Mouse (Mus musculus): ENCODE data around the gene Sdhd. TPM values are rescaled to one million over a fixed set of nuclear protein-coding genes. Genes with fewer than 3 reads are reported as not detected.
"Not testable (repeated sequence)": the region's sequence is repeated elsewhere in the genome, so short reads cannot be mapped to it uniquely, and the experiment has no call there.

Sdhd gene
- 350 and 370 TPM in 2 replicates for polyA plus RNA-seq (2015; fragmentation: Nextera tagmentation; extraction: Ambion mirVana)

DNA sequence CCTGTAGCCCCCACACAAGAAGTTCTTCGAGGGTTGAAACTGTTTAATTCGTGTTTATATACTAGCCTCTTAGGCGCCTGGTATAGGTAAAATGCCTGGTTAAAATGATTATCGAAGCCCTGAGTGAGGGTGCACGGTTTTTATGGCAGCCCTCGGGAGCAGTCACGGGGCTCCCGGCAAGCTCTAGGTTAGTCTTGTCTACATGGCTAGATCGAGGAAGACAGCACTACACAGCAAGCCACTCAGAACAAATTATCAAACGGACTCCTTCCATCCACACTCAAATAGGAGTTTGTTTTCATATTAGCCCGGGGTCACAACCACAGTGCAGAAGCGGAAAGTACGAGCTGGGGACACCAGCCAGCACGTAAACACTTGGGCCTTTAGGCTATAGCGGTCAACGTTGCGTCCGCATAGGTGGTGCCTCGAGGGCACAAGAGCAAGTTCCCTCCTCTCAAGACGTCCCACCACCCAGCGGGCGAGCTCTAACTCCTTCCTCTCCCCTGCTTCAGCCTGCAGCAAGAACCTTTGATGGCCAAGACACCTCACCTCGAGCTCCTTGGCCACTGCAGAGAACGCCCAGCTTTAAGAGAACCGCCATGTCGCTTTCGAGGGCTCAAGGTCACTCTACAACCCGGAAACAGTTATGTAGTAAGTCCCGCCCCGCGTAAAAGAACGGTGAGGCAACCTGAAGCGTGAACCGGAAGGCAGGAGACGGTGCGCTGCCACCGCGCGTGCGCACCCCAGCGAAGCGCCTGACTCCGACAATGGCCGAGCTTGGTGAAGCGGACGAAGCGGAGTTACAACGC, at the start of gene Sdhd, which contains the start of gene Timm8b:
TSS of gene Sdhd (minus strand) at position 624 of the 809 bp plus-strand sequence.
TSS of gene Timm8b (plus strand) at position 722 of the 809 bp plus-strand sequence.
- Histone ChIP-seq H3K27ac (peak within 1 kb of the TSS; percentile 86), H3K4me3 (replicated peaks) (peak within 1 kb of the TSS; percentile 87), H3K4me2 (peak within 1 kb of the TSS; percentile 84), H3K27me3 (no peaks in the 10 kb centered on the region), H3K4me1 (replicated peaks) (peaks cover 45% of the 10 kb centered on the region), H3K9me3 (replicated peaks) (no peaks in the 10 kb centered on the region), H3K9ac (peak within 1 kb of the TSS; percentile 90), H3K36me3 (peaks cover 55% of the 10 kb centered on the region)
- WGBS (ENCODE audit: insufficient replicate concordance) = under 1% methylated on average over 48 of the region's 48 CpGs
- peak; percentile 93 for ATAC-seq (ENCODE audit: low read depth)
- DNase-seq = peak; percentile 91

DNA sequence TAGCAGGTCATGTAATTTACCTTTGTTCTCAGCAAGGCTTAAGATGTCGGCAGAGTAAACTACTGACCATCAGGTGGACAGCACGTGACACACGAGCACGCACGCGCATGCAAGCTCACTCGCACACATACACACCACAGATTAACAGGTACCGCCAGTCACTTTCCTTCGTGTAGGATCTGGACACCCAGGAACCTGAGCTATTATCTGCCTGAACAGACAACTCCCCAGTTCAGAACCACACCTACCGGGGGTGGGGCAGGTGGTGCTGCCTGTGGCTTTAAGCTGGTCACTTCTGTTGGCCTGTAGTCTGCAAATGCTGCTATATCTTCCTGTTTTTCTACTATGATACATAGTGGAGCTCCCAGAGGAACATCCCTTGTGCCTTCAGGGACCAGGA, 46.9 kb upstream of the Sdhd start:
- no peak overlapping the region for H3K9ac ChIP-seq
- no peaks in the 10 kb centered on the region for H3K9me3 ChIP-seq (replicated peaks)
- peaks cover 84% of the 10 kb centered on the region for H3K36me3 ChIP-seq
- H3K4me3 ChIP-seq (replicated peaks) = no peak overlapping the region
- peak; percentile 89 for ATAC-seq (ENCODE audit: low read depth)
- no peaks in the 10 kb centered on the region for H3K27me3 ChIP-seq
- WGBS (ENCODE audit: insufficient replicate concordance) = 58% methylated on average over 10 of the region's 10 CpGs
- H3K4me2 ChIP-seq = peak overlapping the region; percentile 21; the same call in 1 of the 2 replicates
- H3K27ac ChIP-seq = no peak overlapping the region
- peaks cover 14% of the 10 kb centered on the region for H3K4me1 ChIP-seq (replicated peaks)
- DNase-seq = no peak

- peaks cover 88% of the 10 kb centered on the region for H3K36me3 ChIP-seq
- 84% methylated on average over 10 of the region's 10 CpGs for WGBS (ENCODE audit: insufficient replicate concordance)
Measured at GRCm38 (mm10) chr9:50646826-50647370, 43.3 kb upstream of the Sdhd start.

DNA sequence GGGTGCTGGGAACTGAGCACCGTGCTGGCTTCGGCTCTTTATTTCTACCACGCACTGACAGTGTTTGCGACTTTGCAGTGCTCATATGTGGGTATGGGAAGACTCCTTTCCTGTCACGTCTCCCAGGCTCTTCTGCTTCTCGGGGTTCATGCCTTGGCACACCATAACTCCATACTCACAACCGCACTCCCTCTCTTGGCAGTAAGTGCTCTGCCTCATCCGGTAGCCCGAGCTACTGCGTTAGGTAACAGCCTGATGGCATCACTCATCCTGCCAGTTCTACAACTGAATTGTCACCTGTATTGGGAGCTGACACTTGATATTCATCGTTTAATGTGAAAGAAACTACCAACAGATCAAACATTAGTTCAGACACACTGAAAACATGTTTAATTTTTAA, 30.7 kb upstream of the Sdhd start:
- H3K4me3 ChIP-seq (replicated peaks) = no peak overlapping the region
- peaks cover 42% of the 10 kb centered on the region for H3K36me3 ChIP-seq
- H3K9me3 ChIP-seq (replicated peaks) = no peaks in the 10 kb centered on the region
- no peak overlapping the region for H3K27ac ChIP-seq
- ATAC-seq (ENCODE audit: low read depth) = no peak
- H3K4me1 ChIP-seq (replicated peaks) = peaks cover 7% of the 10 kb centered on the region
- no peaks in the 10 kb centered on the region for H3K27me3 ChIP-seq
- no peak for DNase-seq
- H3K9ac ChIP-seq = no peak overlapping the region
- no peak overlapping the region for H3K4me2 ChIP-seq
- WGBS (ENCODE audit: insufficient replicate concordance) = 88% methylated on average over 11 of the region's 11 CpGs

More at GRCm38 (mm10) chr9:50646826-50647370, 43.3 kb upstream of the Sdhd start:
- H3K27me3 ChIP-seq = no peaks in the 10 kb centered on the region
- no peak overlapping the region for H3K4me2 ChIP-seq
- no peak overlapping the region for H3K4me3 ChIP-seq (replicated peaks)
- H3K4me1 ChIP-seq (replicated peaks) = peaks cover 14% of the 10 kb centered on the region
- no peak for DNase-seq
- H3K9ac ChIP-seq = no peak overlapping the region
- ATAC-seq (ENCODE audit: low read depth) = no peak
- no peak overlapping the region for H3K27ac ChIP-seq
- no peaks in the 10 kb centered on the region for H3K9me3 ChIP-seq (replicated peaks)

GRCm38 (mm10) chr9:50633059-50633458, 29.4 kb upstream of the Sdhd start:
- no peak overlapping the region for H3K4me2 ChIP-seq
- no peak overlapping the region for H3K4me3 ChIP-seq (replicated peaks)
- 46% methylated on average over 2 of the region's 2 CpGs for WGBS (ENCODE audit: insufficient replicate concordance)
- no peak overlapping the region for H3K27ac ChIP-seq
- no peaks in the 10 kb centered on the region for H3K27me3 ChIP-seq
- H3K4me1 ChIP-seq (replicated peaks) = peaks cover 7% of the 10 kb centered on the region
- no peak overlapping the region for H3K9ac ChIP-seq
- no peaks in the 10 kb centered on the region for H3K9me3 ChIP-seq (replicated peaks)
- DNase-seq (no peak), ATAC-seq (ENCODE audit: low read depth) (no peak)
- peaks cover 38% of the 10 kb centered on the region for H3K36me3 ChIP-seq

DNA sequence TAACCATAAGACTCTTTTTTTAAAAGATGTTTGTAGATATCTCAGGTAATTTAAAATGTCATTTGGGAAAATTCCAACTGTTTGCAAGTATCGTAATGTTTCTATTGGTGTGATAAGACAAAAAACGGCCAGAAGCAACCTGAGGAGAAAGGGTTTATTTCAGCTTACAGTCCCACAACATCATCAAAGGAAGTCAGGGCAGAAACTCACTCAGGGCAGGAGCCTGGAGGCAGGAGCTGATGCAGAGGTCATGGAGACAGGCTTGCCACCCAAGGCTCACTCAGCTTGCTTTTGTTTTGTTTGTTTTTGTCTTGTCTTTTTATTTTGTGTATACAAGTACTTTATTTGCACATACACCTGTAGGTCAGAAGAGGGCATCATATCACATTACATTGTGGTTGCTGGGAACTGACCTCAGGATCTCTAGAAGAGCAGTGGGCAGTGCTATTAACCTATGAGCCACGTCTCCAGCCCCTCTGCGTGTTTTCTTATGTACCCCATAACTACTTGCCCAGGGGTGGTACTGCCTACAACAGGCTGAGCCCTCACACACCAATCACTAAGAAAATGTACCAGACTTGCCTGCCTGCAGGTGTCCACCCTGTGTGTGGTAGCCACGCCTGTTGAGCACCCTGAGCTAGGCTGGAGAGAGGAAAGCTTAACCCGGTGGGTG, 28.5 kb upstream of the Sdhd start:
- Histone ChIP-seq H3K27me3 (no peaks in the 10 kb centered on the region), H3K4me2 (no peak overlapping the region), H3K9ac (no peak overlapping the region), H3K36me3 (peaks cover 32% of the 10 kb centered on the region), H3K27ac (no peak overlapping the region), H3K4me3 (replicated peaks) (no peak overlapping the region), H3K4me1 (replicated peaks) (peaks cover 7% of the 10 kb centered on the region), H3K9me3 (replicated peaks) (no peaks in the 10 kb centered on the region)
- 0 out of 2 replicates have a peak, but pooled peaks have one; percentile 36 for ATAC-seq (ENCODE audit: low read depth)
- no peak for DNase-seq
- WGBS (ENCODE audit: insufficient replicate concordance) = 70% methylated on average over 6 of the region's 6 CpGs

GRCm38 (mm10) chr9:50630903-50631302, 27.3 kb upstream of the Sdhd start:
- not testable (repeated sequence) for H3K9me3 ChIP-seq (replicated peaks); H3K27ac ChIP-seq; DNase-seq; H3K9ac ChIP-seq; ATAC-seq (ENCODE audit: low read depth); H3K4me2 ChIP-seq; H3K4me1 ChIP-seq (replicated peaks); H3K4me3 ChIP-seq (replicated peaks); H3K27me3 ChIP-seq
- peaks cover 23% of the 10 kb centered on the region for H3K36me3 ChIP-seq
- WGBS (ENCODE audit: insufficient replicate concordance) = 78% methylated on average over 6 of the region's 8 CpGs

- peaks cover 25% of the 10 kb centered on the region for H3K36me3 ChIP-seq
- WGBS (ENCODE audit: insufficient replicate concordance) = 50% methylated on average over 9 of the region's 9 CpGs
- ATAC-seq (ENCODE audit: low read depth) = no peak
- H3K4me3 ChIP-seq (replicated peaks) = peak overlapping the region; percentile 96
- H3K27me3 ChIP-seq = no peaks in the 10 kb centered on the region
- peak overlapping the region; percentile 85 for H3K4me2 ChIP-seq
- H3K9ac ChIP-seq = peak overlapping the region; percentile 94; the same call in 1 of the 2 replicates
- H3K27ac ChIP-seq = no peak overlapping the region
- DNase-seq = no peak
- peaks cover 28% of the 10 kb centered on the region for H3K4me1 ChIP-seq (replicated peaks)
- H3K9me3 ChIP-seq (replicated peaks) = no peaks in the 10 kb centered on the region
Measured at GRCm38 (mm10) chr9:50617794-50618330, 14.2 kb upstream of the Sdhd start.

DNA sequence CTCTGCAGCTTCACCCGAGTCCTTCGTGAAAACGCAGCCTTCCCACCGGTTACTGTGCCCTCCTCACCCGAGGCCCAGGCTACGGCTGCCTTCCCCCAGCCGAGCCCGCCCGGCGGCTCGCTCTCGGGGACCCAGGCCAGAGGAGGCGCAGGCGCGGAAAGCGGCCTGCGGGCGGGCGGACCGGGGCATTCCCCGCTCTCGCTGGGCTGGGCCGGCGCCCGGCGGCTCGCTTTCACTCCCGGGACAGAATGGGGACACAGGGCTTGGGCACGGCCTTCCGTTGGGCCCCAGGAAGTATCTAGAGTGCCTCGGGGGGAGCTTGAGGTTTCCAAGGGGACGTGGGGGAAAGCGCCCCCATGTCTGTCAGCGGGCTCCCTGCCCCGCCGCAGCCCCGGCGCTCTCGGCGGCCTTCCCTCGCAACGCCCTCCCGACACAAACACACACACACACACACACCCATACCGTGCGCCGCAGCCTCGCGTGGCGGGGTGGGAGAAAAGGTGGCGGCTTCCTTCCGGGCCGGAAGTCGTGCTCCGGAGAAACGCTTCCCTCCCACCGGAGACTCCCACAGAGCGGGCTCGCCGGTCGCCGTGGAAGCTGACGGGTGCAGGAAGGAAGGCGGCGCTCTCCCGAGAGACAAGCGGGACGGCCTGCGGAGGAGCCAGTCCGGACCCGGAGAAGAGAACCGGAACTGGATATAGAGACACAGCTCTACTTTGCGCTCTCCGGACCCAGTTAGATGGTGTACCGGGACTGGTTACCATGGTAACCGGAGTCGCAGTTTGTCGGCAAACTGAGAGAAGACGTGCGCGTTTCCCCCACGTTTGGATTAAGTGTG, 13.4 kb upstream of the Sdhd start, which contains the start of the genes Pih1d2 and Nkapd1:
TSS of gene Pih1d2 (plus strand) at position 556 of the 838 bp plus-strand sequence.
TSS of gene Nkapd1 (minus strand) at position 699 of the 838 bp plus-strand sequence.
- peaks cover 34% of the 10 kb centered on the region for H3K36me3 ChIP-seq
- H3K9me3 ChIP-seq (replicated peaks) = no peaks in the 10 kb centered on the region
- WGBS (ENCODE audit: insufficient replicate concordance) = under 1% methylated on average over 81 of the region's 81 CpGs
- H3K4me1 ChIP-seq (replicated peaks) = peaks cover 28% of the 10 kb centered on the region
- peak within 1 kb of the TSS; percentile 85 for H3K4me2 ChIP-seq
- ATAC-seq (ENCODE audit: low read depth) = peak; percentile 92
- peak within 1 kb of the TSS; percentile 95 for H3K27ac ChIP-seq
- peak within 1 kb of the TSS; percentile 96 for H3K4me3 ChIP-seq (replicated peaks)
- peak; percentile 76 for DNase-seq
- no peaks in the 10 kb centered on the region for H3K27me3 ChIP-seq
- peak within 1 kb of the TSS; percentile 94 for H3K9ac ChIP-seq

DNA sequence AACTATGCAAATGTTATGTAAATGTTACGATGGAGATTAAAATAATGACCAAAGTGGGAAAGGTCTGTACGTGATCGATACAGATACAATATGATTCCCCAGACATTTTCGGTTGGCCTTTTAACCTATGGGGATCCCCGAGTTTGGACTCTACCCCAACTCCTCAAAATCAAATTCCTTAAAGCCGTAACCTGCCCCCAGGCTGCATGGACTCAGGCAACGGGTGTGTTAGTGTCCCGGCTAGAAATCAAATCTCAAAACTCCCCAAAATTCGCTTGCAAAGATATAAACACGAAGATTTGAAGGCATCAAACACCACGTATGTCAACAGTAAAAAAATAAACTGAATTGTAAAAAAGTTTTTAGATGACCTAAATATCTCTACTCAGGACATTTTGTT, 12.5 kb upstream of the Sdhd start:
- Histone ChIP-seq H3K4me2 (peak overlapping the region; percentile 85), H3K27ac (0 out of 2 replicates have a peak overlapping the region, but pooled peaks have one; percentile 95), H3K4me1 (replicated peaks) (peaks cover 28% of the 10 kb centered on the region), H3K36me3 (peaks cover 40% of the 10 kb centered on the region), H3K9me3 (replicated peaks) (no peaks in the 10 kb centered on the region), H3K4me3 (replicated peaks) (peak overlapping the region; percentile 96), H3K9ac (peak overlapping the region; percentile 94), H3K27me3 (no peaks in the 10 kb centered on the region)
- DNase-seq = no peak
- no peak for ATAC-seq (ENCODE audit: low read depth)
- WGBS (ENCODE audit: insufficient replicate concordance) = 29% methylated on average over 11 of the region's 11 CpGs
